Mouse (Mus musculus) ES-Bruce4 (cell line): ENCODE measurements around the gene Pnpla7.

Experiments
- CTCF ChIP-seq: IDR thresholded peaks from one replicate; pipeline ENCODE4 v1.8.1; 2011; ENCODE audit warnings: low read depth, low read length
- EP300 ChIP-seq: IDR thresholded peaks from 2 replicates; pipeline ENCODE4 v1.6.1; 2011; ENCODE audit warnings: low read depth, low read length; ENCODE audit not compliant: insufficient read depth

GRCm38 (mm10) chr2:24987762-24988161, 11.9 kb downstream of the Pnpla7 start:
- TF ChIP-seq CTCF = no peak
- TF ChIP-seq EP300 = no peak
